Mouse (Mus musculus) CH12.LX (cell line): ENCODE measurements around the gene Trhde. TPM values are rescaled to one million over a fixed set of nuclear protein-coding genes. Genes with fewer than 3 reads are reported as not detected.

Experiments
- DNase-seq: peaks from one replicate; pipeline ENCODE4 v3.0.0-alpha.2; 2013; ENCODE audit errors: extremely low read depth
- H3K27ac ChIP-seq: 2 replicates; pipeline ENCODE4 v1.5.1; 2012; ENCODE audit warnings: low read depth, mild to moderate bottlenecking, control low read depth, moderate library complexity; ENCODE audit not compliant: insufficient read depth
- H3K27me3 ChIP-seq: replicated peaks from 2 replicates; pipeline ENCODE3; 2012; ENCODE audit warnings: inconsistent platforms
- H3K36me3 ChIP-seq, 2 experiments: replicated peaks in 1 of 2; 2 replicates each; pipeline versions ENCODE3 to v1.6.1; 2012; ENCODE audit warnings: inconsistent platforms in 1 of 2, low read length in 1 of 2, mild to moderate bottlenecking in 1 of 2, mixed read lengths in 1 of 2, moderate library complexity in 1 of 2; ENCODE audit not compliant: control insufficient read depth in 1 of 2, insufficient read depth in 1 of 2
- H3K4me1 ChIP-seq, 2 experiments: 2 replicates each; pipeline ENCODE4 v1.6.1; 2012; ENCODE audit warnings: inconsistent platforms in 1 of 2, moderate library complexity in 1 of 2; ENCODE audit not compliant: insufficient read depth in 2 of 2, control insufficient read depth in 1 of 2
- H3K4me2 ChIP-seq: 2 replicates; pipeline ENCODE4 v1.6.1; 2012; ENCODE audit warnings: low read depth, mild to moderate bottlenecking, control low read depth; ENCODE audit not compliant: poor library complexity, insufficient read depth, severe bottlenecking
- H3K4me3 ChIP-seq, 3 experiments: fragments of 150-350 bp in 1 of 3; sonication (generic) in 1 of 3; replicated peaks in 1 of 3; 2 replicates each; pipeline versions ENCODE3 to v1.5.1; 2011 to 2012; ENCODE audit warnings: low read depth in 2 of 3, low read length in 2 of 3, mild to moderate bottlenecking in 2 of 3, moderate library complexity in 2 of 3, control low read depth in 1 of 3, improper control_type of control experiment in 1 of 3, inconsistent platforms in 1 of 3, mixed read lengths in 1 of 3; ENCODE audit not compliant: poor library complexity in 1 of 3
- H3K79me2 ChIP-seq: replicated peaks from 2 replicates; pipeline ENCODE4 v1.6.1; 2012; ENCODE audit warnings: mild to moderate bottlenecking, moderate library complexity; ENCODE audit not compliant: control insufficient read depth, poor library complexity, insufficient read depth, severe bottlenecking; ENCODE audit errors: extremely low read depth
- H3K9ac ChIP-seq: 2 replicates; pipeline ENCODE4 v1.6.1; 2012; ENCODE audit warnings: low read depth, mild to moderate bottlenecking, control low read depth, moderate library complexity; ENCODE audit not compliant: insufficient read depth
- H3K9me3 ChIP-seq: replicated peaks from 2 replicates; pipeline ENCODE3; 2012; ENCODE audit warnings: low read length, inconsistent platforms, mixed read lengths
- BHLHE40 ChIP-seq: IDR thresholded peaks from 2 replicates; pipeline ENCODE4 v1.6.1; 2011; ENCODE audit warnings: mild to moderate bottlenecking, low read depth, low read length, improper control_type of control experiment
- E2F4 ChIP-seq: IDR thresholded peaks from 2 replicates; pipeline ENCODE4 v1.6.1; 2011; ENCODE audit warnings: low read depth, low read length, improper control_type of control experiment; ENCODE audit not compliant: insufficient replicate concordance
- ELF1 ChIP-seq: IDR thresholded peaks from 2 replicates; pipeline ENCODE4 v1.6.1; 2014; ENCODE audit warnings: low read depth, mild to moderate bottlenecking, inconsistent platforms, low read length, improper control_type of control experiment
- ETS1 ChIP-seq: conservative IDR thresholded peaks from 2 replicates; pipeline ENCODE4 v1.6.1; 2012; ENCODE audit warnings: low read depth, mild to moderate bottlenecking, inconsistent platforms, low read length, improper control_type of control experiment, moderate library complexity
- HCFC1 ChIP-seq: IDR thresholded peaks from 2 replicates; pipeline ENCODE4 v1.6.1; 2012; ENCODE audit warnings: low read depth, mild to moderate bottlenecking, inconsistent platforms, low read length, improper control_type of control experiment
- JUN ChIP-seq: IDR thresholded peaks from 2 replicates; pipeline ENCODE4 v1.6.1; 2011; ENCODE audit warnings: low read depth, mild to moderate bottlenecking, low read length, improper control_type of control experiment, moderate library complexity; ENCODE audit not compliant: insufficient read depth
- JUND ChIP-seq: conservative IDR thresholded peaks from 2 replicates; pipeline ENCODE4 v1.6.1; 2011; ENCODE audit warnings: low read depth, low read length, improper control_type of control experiment
- KAT2A ChIP-seq: IDR thresholded peaks from 2 replicates; pipeline ENCODE4 v1.6.1; 2012; ENCODE audit warnings: low read length, improper control_type of control experiment, inconsistent platforms; ENCODE audit not compliant: insufficient replicate concordance
- MAFK ChIP-seq: IDR thresholded peaks from 2 replicates; pipeline ENCODE4 v1.6.1; 2011; ENCODE audit warnings: low read length, improper control_type of control experiment; ENCODE audit not compliant: insufficient replicate concordance
- MAX ChIP-seq: IDR thresholded peaks from 2 replicates; pipeline ENCODE4 v1.6.1; 2011; ENCODE audit warnings: low read length, improper control_type of control experiment
- MAZ ChIP-seq: IDR thresholded peaks from 2 replicates; pipeline ENCODE4 v1.6.1; 2012; ENCODE audit warnings: low read depth, mild to moderate bottlenecking, inconsistent platforms, low read length, improper control_type of control experiment, moderate library complexity
- MEF2A ChIP-seq: IDR thresholded peaks from 2 replicates; pipeline ENCODE4 v1.6.1; 2014; ENCODE audit warnings: low read depth, mild to moderate bottlenecking, inconsistent platforms, low read length, improper control_type of control experiment, borderline replicate concordance
- MYC ChIP-seq: IDR thresholded peaks from 2 replicates; pipeline ENCODE4 v1.6.1; 2011; ENCODE audit warnings: low read depth, mild to moderate bottlenecking, improper control_type of control experiment, low read length
- NELFE ChIP-seq: IDR thresholded peaks from 2 replicates; pipeline ENCODE4 v1.6.1; 2011; ENCODE audit warnings: low read depth, low read length, improper control_type of control experiment
- PAX5 ChIP-seq: IDR thresholded peaks from 2 replicates; pipeline ENCODE4 v1.6.1; 2012; ENCODE audit warnings: low read length, inconsistent platforms, mixed read lengths
- POLR2AphosphoS2 ChIP-seq: IDR thresholded peaks from 2 replicates; pipeline ENCODE4 v1.6.1; 2011; ENCODE audit warnings: low read depth, low read length, improper control_type of control experiment
- RCOR1 ChIP-seq: conservative IDR thresholded peaks from 2 replicates; pipeline ENCODE4 v1.6.1; 2012; ENCODE audit warnings: low read depth, mild to moderate bottlenecking, inconsistent platforms, low read length, improper control_type of control experiment
- SIN3A ChIP-seq: IDR thresholded peaks from 2 replicates; pipeline ENCODE4 v1.6.1; 2012; ENCODE audit warnings: low read length, improper control_type of control experiment, inconsistent platforms
- SMC3 ChIP-seq: IDR thresholded peaks from 2 replicates; pipeline ENCODE4 v1.6.1; 2011; ENCODE audit warnings: low read depth, low read length, improper control_type of control experiment
- TBP ChIP-seq: conservative IDR thresholded peaks from 2 replicates; pipeline ENCODE4 v1.6.1; 2011; ENCODE audit warnings: low read depth, low read length, improper control_type of control experiment
- TCF12 ChIP-seq: IDR thresholded peaks from 2 replicates; pipeline ENCODE4 v1.6.1; 2014; ENCODE audit warnings: low read depth, mild to moderate bottlenecking, inconsistent platforms, low read length, improper control_type of control experiment
- UBTF ChIP-seq: IDR thresholded peaks from 2 replicates; pipeline ENCODE4 v1.6.1; 2012; ENCODE audit warnings: low read depth, mild to moderate bottlenecking, inconsistent platforms, low read length, improper control_type of control experiment, moderate library complexity
- USF1 ChIP-seq: IDR thresholded peaks from 2 replicates; pipeline ENCODE4 v1.6.1; 2014; ENCODE audit warnings: low read depth, mild to moderate bottlenecking, inconsistent platforms, low read length, improper control_type of control experiment
- USF2 ChIP-seq: conservative IDR thresholded peaks from 2 replicates; pipeline ENCODE4 v1.6.1; 2011; ENCODE audit warnings: low read depth, low read length, improper control_type of control experiment
- dilution Hi-C: fragments of 300-500 bp; cut with MboI; formaldehyde crosslinking; loops from 2 replicates; pipeline ENCODE4 v1.14.3; 2020; ENCODE audit warnings: low sequenced_read_pairs; ENCODE audit not compliant: extremely low pct_unique_long_range_greater_than_20kb, extremely low pct_ligation_motif_present
- in situ Hi-C: fragments of 300-500 bp; cut with MboI; formaldehyde crosslinking; loops from 3 replicates; pipeline ENCODE4 v1.14.3; 2019; ENCODE audit warnings: low sequenced_read_pairs, low pct_ligation_motif_present, low pct_unique_long_range_greater_than_20kb, mixed read lengths
- polyA plus RNA-seq: library from polyadenylated mRNA; unstranded; fragments of >175 nt; gene quantifications from 2 replicates; pipeline ENCODE4 v1.2.1, GENCODE M21; 2012; ENCODE audit warnings: low read depth; ENCODE audit not compliant: insufficient read length
- total RNA-seq, 2 experiments: library from RNA; depleted of rRNA; stranded (reverse); fragments of 300-350 nt in 1 of 2; fragments of >200 nt in 1 of 2; gene quantifications; 2 replicates each; pipeline ENCODE4 v1.2.3; 2012 to 2014

Gene Trhde
- total and polyA plus RNA-seq, 3 experiments = not detected

DNA sequence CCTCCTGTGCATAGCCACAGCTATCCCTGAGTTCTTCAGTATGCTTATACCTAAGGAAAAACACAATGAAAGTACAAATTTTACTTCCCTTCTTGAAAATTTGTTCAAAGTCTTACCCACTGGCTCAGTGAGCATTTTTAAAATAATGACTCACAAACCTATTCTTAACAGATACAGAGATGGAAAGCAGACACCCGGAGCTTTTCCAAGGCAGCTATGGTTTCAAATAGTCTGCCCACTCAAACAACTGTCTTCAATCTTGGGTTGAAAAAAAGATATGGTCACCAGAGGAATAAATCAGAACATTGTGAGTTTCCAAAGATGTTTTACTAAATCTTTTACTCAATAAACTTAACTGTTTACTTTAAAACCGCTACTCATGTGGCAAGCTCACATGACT, 64.5 kb downstream of the Trhde start:
- TF ChIP-seq TCF12 (no peak), RCOR1 (no peak), MAX (no peak), MAZ (no peak), NELFE (no peak), UBTF (no peak), POLR2AphosphoS2 (no peak), TBP (no peak), BHLHE40 (no peak)
- Histone ChIP-seq H3K27ac (no peak overlapping the region), H3K9ac (no peak overlapping the region), H3K36me3 (no peaks in the 10 kb centered on the region), H3K4me2 (no peak overlapping the region), H3K79me2 (no peaks in the 10 kb centered on the region), H3K9me3 (no peaks in the 10 kb centered on the region), H3K27me3 (no peaks in the 10 kb centered on the region), H3K4me3 (no peak overlapping the region), H3K4me1 (peaks cover 0 to 2% of the 10 kb centered on the region in 2 experiments; a peak in 2 of 4 replicates)
- no peak for DNase-seq
- dilution Hi-C loops = no loop called here
- in situ Hi-C loops = no loop called here

DNA sequence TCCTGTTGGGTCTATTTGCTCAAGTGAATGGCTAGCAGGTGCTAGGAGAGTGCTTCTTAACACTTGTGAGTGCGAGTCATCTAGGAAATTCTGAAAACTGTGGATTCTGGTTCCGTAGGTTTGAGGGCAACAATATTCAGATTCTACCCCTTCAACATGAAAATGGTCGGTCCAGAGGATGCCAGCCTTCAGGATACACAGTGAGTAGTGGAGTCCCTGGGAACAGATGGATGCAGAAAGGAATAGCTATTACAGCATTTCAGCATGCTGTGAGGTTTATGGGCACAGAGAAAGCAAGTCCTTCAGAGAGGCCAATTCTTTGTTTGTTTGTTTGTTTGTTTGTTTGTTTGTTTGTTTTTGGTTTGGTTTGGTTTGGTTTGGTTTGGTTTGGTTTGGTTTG, 65.7 kb downstream of the Trhde start:
- Histone ChIP-seq H3K36me3 (no peaks in the 10 kb centered on the region), H3K79me2 (no peaks in the 10 kb centered on the region), H3K9ac (no peak overlapping the region)
- dilution Hi-C loops = no loop called here
- no peak for DNase-seq
- TF ChIP-seq ELF1 (no peak), KAT2A (no peak), NELFE (no peak), E2F4 (no peak), MYC (no peak), USF1 (no peak), JUND (no peak), HCFC1 (no peak), ETS1 (no peak), TBP (no peak), TCF12 (no peak), USF2 (no peak), SMC3 (no peak), SIN3A (no peak), PAX5 (no peak), MEF2A (no peak), JUN (no peak), MAFK (no peak)
- TF ChIP-seq, all 38 proteins: peak for 0
- no peaks in the 10 kb centered on the region for H3K27me3 ChIP-seq
- no peaks in the 10 kb centered on the region for H3K9me3 ChIP-seq
- in situ Hi-C loops = no loop called here
- no peak overlapping the region for H3K4me2 ChIP-seq
- H3K4me3 ChIP-seq = no peak overlapping the region
- H3K4me1 ChIP-seq = peaks cover 0 to 4% of the 10 kb centered on the region in 2 experiments; a peak in 2 of 4 replicates
- no peak overlapping the region for H3K27ac ChIP-seq
